Mouse (Mus musculus): ENCODE results near the gene Pacrg. TPM values are rescaled to one million over a fixed set of nuclear protein-coding genes. Genes with fewer than 3 reads are reported as not detected.

The Pacrg gene
- polyA plus RNA-seq, 1 experiment from 2014 or later: 0.89 TPM

DNA sequence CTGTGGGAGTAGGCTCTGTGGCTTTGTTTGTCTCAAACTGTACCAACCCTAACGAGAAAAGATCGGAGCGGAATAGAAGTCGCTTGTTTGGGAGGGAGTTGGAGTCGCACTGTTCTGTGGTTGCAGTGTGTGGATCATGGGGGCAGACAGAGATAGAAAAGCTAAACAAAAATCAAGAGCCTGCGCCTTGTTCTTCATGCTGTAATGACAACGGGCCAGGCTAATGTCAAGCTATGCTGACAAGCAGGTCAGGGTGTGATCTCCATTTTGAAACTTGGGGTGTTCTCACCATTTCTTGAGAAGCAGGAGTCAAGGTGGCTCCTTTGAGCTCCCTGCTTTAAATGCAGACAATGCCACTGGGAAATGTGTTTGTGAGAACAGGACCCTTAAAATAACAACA lies 433.8 kb downstream of the Pacrg start:
- WGBS: 50% methylated on average over 7 of the region's 7 CpGs
- ATAC-seq (ENCODE audit: low FRiP score, low TSS enrichment): no peak

DNA sequence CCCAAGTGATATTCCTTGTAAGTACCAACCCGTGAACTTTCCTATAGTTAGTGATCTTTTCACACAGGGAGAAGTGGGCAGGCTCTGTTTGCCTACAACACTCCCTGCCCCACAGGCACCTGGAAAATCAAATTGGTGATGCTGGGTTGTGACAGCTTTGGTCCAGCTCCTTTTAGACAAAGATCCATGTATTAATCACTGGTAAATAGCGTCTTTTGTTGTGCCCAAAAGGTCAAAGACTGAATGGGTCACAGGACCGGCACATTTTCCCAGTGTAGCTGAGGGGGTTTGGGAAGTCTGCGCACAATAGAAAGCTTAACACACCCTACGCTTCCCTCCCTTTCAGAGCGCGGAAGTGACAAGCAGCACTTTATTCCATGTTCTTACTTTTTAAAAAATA lies 434.2 kb downstream of the Pacrg start:
- Histone ChIP-seq H3K4me1 (replicated peaks; ENCODE audit: control insufficient read depth, insufficient read depth) (no peaks in the 10 kb centered on the region), H3K9me3 (ENCODE audit: control insufficient read depth, low read length) (no peaks in the 10 kb centered on the region), H3K4me3 (ENCODE audit: low read depth, low read length) (no peak overlapping the region), H3K36me3 (ENCODE audit: control insufficient read depth, insufficient read depth, low read length) (no peaks in the 10 kb centered on the region), H3K9ac (ENCODE audit: low read length) (no peak overlapping the region), H3K4me2 (replicated peaks; ENCODE audit: low read depth) (no peak overlapping the region), H3K27me3 (ENCODE audit: control insufficient read depth, insufficient read depth, low read length) (no peaks in the 10 kb centered on the region), H3K27ac (replicated peaks) (no peak overlapping the region)
- TF ChIP-seq CTCF (IDR thresholded peaks at IDR 0.05; ENCODE audit: low read depth): no peak
- TF ChIP-seq EP300 (optimal IDR thresholded peaks at IDR 0.05): no peak
- WGBS: 45% methylated on average over 7 of the region's 7 CpGs
- no peak for DNase-seq (ENCODE audit: low spot score)
- no peak for ATAC-seq (ENCODE audit: low FRiP score, low TSS enrichment)

More for the DNA sequence above, 433.8 kb downstream of the Pacrg start:
- TF ChIP-seq CTCF (IDR thresholded peaks at IDR 0.05; ENCODE audit: low read depth) (no peak), EP300 (optimal IDR thresholded peaks at IDR 0.05) (no peak)
- H3K9me3 ChIP-seq (ENCODE audit: control insufficient read depth, low read length): no peaks in the 10 kb centered on the region
- H3K4me3 ChIP-seq (ENCODE audit: low read depth, low read length): no peak overlapping the region
- no peak overlapping the region for H3K4me2 ChIP-seq (replicated peaks; ENCODE audit: low read depth)
- H3K36me3 ChIP-seq (ENCODE audit: control insufficient read depth, insufficient read depth, low read length): no peaks in the 10 kb centered on the region
- no peak for DNase-seq (ENCODE audit: low spot score)
- no peaks in the 10 kb centered on the region for H3K27me3 ChIP-seq (ENCODE audit: control insufficient read depth, insufficient read depth, low read length)
- no peaks in the 10 kb centered on the region for H3K4me1 ChIP-seq (replicated peaks; ENCODE audit: control insufficient read depth, insufficient read depth)
- no peak overlapping the region for H3K9ac ChIP-seq (ENCODE audit: low read length)
- no peak overlapping the region for H3K27ac ChIP-seq (replicated peaks)

DNA sequence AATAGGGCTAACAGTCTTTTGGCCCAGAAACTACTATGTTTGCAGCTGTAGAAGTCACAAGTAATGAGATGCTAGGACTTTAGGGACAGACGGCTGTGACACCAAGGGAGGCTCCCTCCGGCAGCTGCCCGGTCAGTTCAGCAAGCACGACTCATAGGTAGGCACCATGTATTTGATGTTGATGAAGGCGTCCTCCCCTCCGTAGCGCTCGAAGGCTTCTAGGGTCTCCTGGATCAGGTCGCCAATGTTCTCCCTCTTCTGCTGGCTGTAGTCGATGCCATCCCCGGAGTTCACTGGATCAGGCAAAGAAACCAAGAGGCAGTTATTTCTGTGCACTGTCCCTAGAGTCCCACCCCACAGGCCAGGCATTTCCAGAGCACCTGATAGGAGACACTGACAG lies 436.9 kb downstream of the Pacrg start:
- Histone ChIP-seq H3K9me3 (ENCODE audit: control insufficient read depth, low read length) (no peaks in the 10 kb centered on the region), H3K27ac (replicated peaks) (no peak overlapping the region), H3K4me2 (replicated peaks; ENCODE audit: low read depth) (no peak overlapping the region), H3K9ac (ENCODE audit: low read length) (no peak overlapping the region), H3K4me1 (replicated peaks; ENCODE audit: control insufficient read depth, insufficient read depth) (no peaks in the 10 kb centered on the region), H3K4me3 (ENCODE audit: low read depth, low read length) (no peak overlapping the region), H3K36me3 (ENCODE audit: control insufficient read depth, insufficient read depth, low read length) (no peaks in the 10 kb centered on the region), H3K27me3 (ENCODE audit: control insufficient read depth, insufficient read depth, low read length) (no peaks in the 10 kb centered on the region)
- 90% methylated on average over 11 of the region's 11 CpGs for WGBS
- ATAC-seq (ENCODE audit: low FRiP score, low TSS enrichment) (no peak), DNase-seq (ENCODE audit: low spot score) (no peak)
- TF ChIP-seq EP300 (optimal IDR thresholded peaks at IDR 0.05) (no peak), CTCF (IDR thresholded peaks at IDR 0.05; ENCODE audit: low read depth) (no peak)

- Histone ChIP-seq H3K27me3 (ENCODE audit: control insufficient read depth, insufficient read depth, low read length) (no peaks in the 10 kb centered on the region), H3K9me3 (ENCODE audit: control insufficient read depth, low read length) (no peaks in the 10 kb centered on the region), H3K4me2 (replicated peaks; ENCODE audit: low read depth) (no peak overlapping the region), H3K27ac (replicated peaks) (no peak overlapping the region), H3K4me1 (replicated peaks; ENCODE audit: control insufficient read depth, insufficient read depth) (no peaks in the 10 kb centered on the region), H3K9ac (ENCODE audit: low read length) (no peak overlapping the region), H3K4me3 (ENCODE audit: low read depth, low read length) (no peak overlapping the region), H3K36me3 (ENCODE audit: control insufficient read depth, insufficient read depth, low read length) (no peaks in the 10 kb centered on the region)
- no peak for DNase-seq (ENCODE audit: low spot score)
- no peak for ATAC-seq (ENCODE audit: low FRiP score, low TSS enrichment)
- WGBS: 80% methylated on average over 12 of the region's 12 CpGs
- TF ChIP-seq CTCF (IDR thresholded peaks at IDR 0.05; ENCODE audit: low read depth): no peak
- no peak for TF ChIP-seq EP300 (optimal IDR thresholded peaks at IDR 0.05)
Observed at GRCm38 (mm10) chr17:10402064-10402640, 438.0 kb downstream of the Pacrg start.

GRCm38 (mm10) chr17:10401529-10401928 lies 438.6 kb downstream of the Pacrg start:
- Histone ChIP-seq H3K36me3 (ENCODE audit: control insufficient read depth, insufficient read depth, low read length) (no peaks in the 10 kb centered on the region), H3K4me3 (ENCODE audit: low read depth, low read length) (no peak overlapping the region), H3K4me2 (replicated peaks; ENCODE audit: low read depth) (no peak overlapping the region), H3K9me3 (ENCODE audit: control insufficient read depth, low read length) (no peaks in the 10 kb centered on the region), H3K4me1 (replicated peaks; ENCODE audit: control insufficient read depth, insufficient read depth) (no peaks in the 10 kb centered on the region), H3K27ac (replicated peaks) (no peak overlapping the region), H3K9ac (ENCODE audit: low read length) (no peak overlapping the region), H3K27me3 (ENCODE audit: control insufficient read depth, insufficient read depth, low read length) (no peaks in the 10 kb centered on the region)
- DNase-seq (ENCODE audit: low spot score): no peak
- no peak for ATAC-seq (ENCODE audit: low FRiP score, low TSS enrichment)
- TF ChIP-seq CTCF (IDR thresholded peaks at IDR 0.05; ENCODE audit: low read depth) (no peak), EP300 (optimal IDR thresholded peaks at IDR 0.05) (no peak)
- 69% methylated on average over 3 of the region's 3 CpGs for WGBS

DNA sequence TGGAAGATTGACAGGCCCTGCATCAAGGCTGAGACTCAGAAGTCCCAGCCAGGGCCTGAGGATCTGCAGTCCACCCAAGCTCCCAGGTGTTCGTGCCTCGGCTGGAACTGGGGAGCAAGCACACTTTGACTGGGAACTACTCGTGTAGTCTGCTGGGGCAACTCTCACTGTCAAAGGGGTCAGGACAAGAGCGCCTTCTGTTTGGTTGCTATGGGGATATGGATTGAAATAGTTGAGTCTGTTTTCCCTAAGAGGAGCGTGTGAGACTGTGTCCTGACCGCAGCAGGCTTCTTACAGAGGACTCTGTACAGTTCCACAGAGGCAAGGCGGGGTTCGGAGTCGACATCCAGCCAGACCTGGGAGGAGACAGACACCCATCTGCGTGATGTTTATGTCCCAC lies 440.4 kb downstream of the Pacrg start:
- Histone ChIP-seq H3K4me2 (replicated peaks; ENCODE audit: low read depth) (no peak overlapping the region), H3K4me3 (ENCODE audit: low read depth, low read length) (no peak overlapping the region), H3K36me3 (ENCODE audit: control insufficient read depth, insufficient read depth, low read length) (no peaks in the 10 kb centered on the region), H3K4me1 (replicated peaks; ENCODE audit: control insufficient read depth, insufficient read depth) (no peaks in the 10 kb centered on the region), H3K27ac (replicated peaks) (no peak overlapping the region), H3K27me3 (ENCODE audit: control insufficient read depth, insufficient read depth, low read length) (no peaks in the 10 kb centered on the region), H3K9me3 (ENCODE audit: control insufficient read depth, low read length) (no peaks in the 10 kb centered on the region), H3K9ac (ENCODE audit: low read length) (no peak overlapping the region)
- ATAC-seq (ENCODE audit: low FRiP score, low TSS enrichment): no peak
- WGBS: 72% methylated on average over 10 of the region's 10 CpGs
- no peak for DNase-seq (ENCODE audit: low spot score)
- TF ChIP-seq EP300 (optimal IDR thresholded peaks at IDR 0.05) (no peak), CTCF (IDR thresholded peaks at IDR 0.05; ENCODE audit: low read depth) (no peak)

All from stomach, postnatal 0 days (tissue).